Mouse (Mus musculus) brown adipose tissue, adult 24 weeks (tissue): Measurements from ENCODE around the gene Gmps. TPM values are rescaled to one million over a fixed set of nuclear protein-coding genes. Genes with fewer than 3 reads are reported as not detected.
A peak's percentile ranks its signal among the peaks of the same experiment; 100 is the strongest.

Experiments used
- H3K27ac ChIP-seq: fragments of 200-500 bp; replicated peaks from 2 replicates; pipeline ENCODE4 v1.5.1; 2012; ENCODE audit warnings: low read depth, mild to moderate bottlenecking, low read length
- H3K4me1 ChIP-seq: fragments of 200-500 bp; 2 replicates; pipeline ENCODE4 v1.6.1; 2012; ENCODE audit warnings: low read length, mixed read lengths; ENCODE audit not compliant: control insufficient read depth, insufficient read depth, insufficient read length
- H3K4me3 ChIP-seq: fragments of 200-500 bp; 2 replicates; pipeline ENCODE4 v1.5.1; 2012; ENCODE audit warnings: low read depth, mild to moderate bottlenecking, low read length, moderate library complexity; ENCODE audit not compliant: insufficient read depth
- polyA plus RNA-seq: library from polyadenylated mRNA; stranded (reverse); fragments of >200 nt; gene quantifications from 2 replicates; pipeline ENCODE4 v1.2.4, GENCODE M21; 2012; ENCODE audit not compliant: missing spikeins, insufficient read depth, insufficient read length

Gmps gene
- polyA plus RNA-seq: 20.2 and 20.5 TPM in 2 replicates

- peak within 1 kb of the TSS; percentile 93 for H3K4me3 ChIP-seq
- peaks cover 6% of the 10 kb centered on the region for H3K4me1 ChIP-seq
- H3K27ac ChIP-seq: peak within 1 kb of the TSS; percentile 72
These were observed at the start of gene Gmps for GRCm38 (mm10) chr3:63975955-63976908. Gmps (plus strand) TSS chr3:63976106.

GRCm38 (mm10) chr3:63928878-63929859 is 46.7 kb upstream of the Gmps start, which contains the start of gene E130311K13Rik:
E130311K13Rik (minus strand) TSS chr3:63929472.
- peaks cover 2% of the 10 kb centered on the region; the same call in 1 of the 2 replicates for H3K4me1 ChIP-seq
- peak within 1 kb of the TSS; percentile 93 for H3K4me3 ChIP-seq
- H3K27ac ChIP-seq: peak within 1 kb of the TSS; percentile 94

DNA sequence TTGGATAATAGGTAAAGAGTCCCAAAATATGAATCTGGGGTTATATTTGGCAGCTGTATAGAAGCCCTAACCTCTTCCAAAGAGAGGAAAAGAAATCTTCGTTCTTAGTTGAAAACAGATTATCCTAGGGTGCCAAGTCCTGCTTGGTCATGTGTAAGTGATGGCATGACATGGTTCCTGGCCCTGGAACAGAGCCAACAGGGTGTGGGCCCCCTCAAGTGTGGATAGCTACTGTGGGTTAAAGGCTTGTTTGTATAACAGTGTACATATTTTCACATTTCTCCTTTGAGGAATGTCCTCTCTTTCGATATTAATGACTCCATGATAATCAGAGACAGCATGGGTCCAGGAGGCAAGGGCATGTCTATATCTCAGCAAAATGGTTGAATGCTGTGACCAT is 37.0 kb upstream of the Gmps start:
- Histone ChIP-seq H3K4me3 (no peak overlapping the region), H3K27ac (no peak overlapping the region), H3K4me1 (no peaks in the 10 kb centered on the region)

DNA sequence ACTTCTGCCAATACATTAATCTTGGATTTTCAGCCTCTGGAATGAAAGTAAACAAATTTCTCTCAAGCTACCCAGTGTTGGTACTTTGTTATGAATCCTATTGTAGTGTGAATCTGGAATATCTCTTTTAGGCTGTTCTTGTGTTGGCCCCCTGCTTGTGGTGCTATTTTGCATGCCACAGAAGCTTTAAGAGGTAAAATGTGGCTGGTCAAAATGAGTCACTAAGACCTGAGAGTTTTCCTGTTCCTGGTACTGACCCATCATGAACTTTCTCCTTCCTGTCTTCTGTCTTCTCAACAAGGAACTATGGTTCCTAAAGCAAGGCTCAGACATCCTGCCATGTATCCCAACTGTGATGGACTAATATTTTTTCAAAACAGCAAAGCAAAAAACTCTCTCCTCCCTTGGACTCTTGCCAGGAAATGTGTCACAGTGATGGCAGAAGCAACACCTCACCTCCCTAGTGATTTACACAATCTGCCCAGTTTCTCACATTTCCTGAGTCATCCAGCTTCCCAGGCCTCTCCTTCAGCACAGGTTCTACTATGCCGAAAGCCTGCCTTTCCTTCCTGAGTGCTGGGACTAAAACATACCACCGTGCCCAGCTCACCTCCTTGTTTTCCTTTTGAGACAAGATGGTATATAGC is 34.6 kb upstream of the Gmps start:
- Histone ChIP-seq H3K4me1 (no peaks in the 10 kb centered on the region), H3K4me3 (no peak overlapping the region), H3K27ac (no peak overlapping the region)

- Histone ChIP-seq H3K4me1 (no peaks in the 10 kb centered on the region), H3K4me3 (no peak overlapping the region), H3K27ac (no peak overlapping the region)
These were observed 26.1 kb upstream of the Gmps start for GRCm38 (mm10) chr3:63949837-63950236.

DNA sequence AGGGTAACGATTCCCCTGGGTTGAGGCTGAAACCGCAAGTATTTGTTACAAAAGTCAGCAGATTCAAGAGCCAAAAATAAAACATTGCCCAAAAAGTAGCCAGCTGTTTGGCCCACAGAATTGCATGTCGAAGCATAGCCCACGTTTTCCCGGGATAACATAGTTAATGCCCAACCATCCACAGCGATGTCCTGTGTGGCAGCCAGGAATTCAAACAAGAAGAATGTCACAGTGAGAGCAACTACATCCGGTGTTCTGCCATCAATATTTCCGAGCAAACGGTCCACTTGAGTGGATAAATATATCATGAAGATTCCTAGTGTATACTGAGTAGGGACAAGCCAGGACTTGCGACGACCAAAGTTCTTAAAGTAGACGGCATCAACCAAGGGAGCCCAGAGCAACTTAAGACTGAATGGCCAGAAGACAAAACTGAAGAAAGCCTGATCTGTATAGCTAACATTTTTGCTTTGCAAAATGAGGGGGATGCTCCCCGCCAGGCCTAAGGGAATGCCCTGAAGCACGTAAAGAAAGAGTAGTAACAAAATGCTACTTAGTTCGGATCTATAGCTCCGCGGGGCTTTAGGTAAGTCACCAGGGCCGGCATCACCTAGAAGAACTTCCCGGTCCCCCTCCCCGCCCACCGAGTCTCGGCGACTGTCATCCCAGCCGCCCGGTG is 12.3 kb upstream of the Gmps start:
- Histone ChIP-seq H3K27ac (peak overlapping the region; percentile 83), H3K4me1 (peaks cover 2% of the 10 kb centered on the region; the same call in 1 of the 2 replicates), H3K4me3 (peak overlapping the region; percentile 77)

GRCm38 (mm10) chr3:63964100-63964921 is 11.6 kb upstream of the Gmps start, which contains the start of gene Slc33a1:
Slc33a1 (minus strand) TSS chr3:63964768.
- Histone ChIP-seq H3K4me3 (peak within 1 kb of the TSS; percentile 77), H3K27ac (peak within 1 kb of the TSS; percentile 83), H3K4me1 (peaks cover 2% of the 10 kb centered on the region; the same call in 1 of the 2 replicates)

DNA sequence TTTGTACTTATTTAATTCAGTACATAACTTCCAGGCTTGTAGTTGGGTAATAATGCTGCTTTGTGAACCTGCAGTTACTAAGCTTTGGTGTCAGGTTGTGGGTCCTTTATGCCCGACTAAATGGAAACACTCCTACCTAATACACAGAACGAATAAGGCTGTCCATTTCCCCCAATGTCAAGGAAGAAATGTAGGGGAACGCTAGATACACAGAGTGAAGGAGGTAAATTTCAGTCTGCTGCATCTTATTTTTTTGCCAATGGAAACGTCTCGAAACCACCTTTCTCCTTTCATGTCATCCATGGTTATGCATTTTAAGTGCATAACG is 11.0 kb upstream of the Gmps start:
- Histone ChIP-seq H3K27ac (0 out of 2 replicates have a peak overlapping the region, but pooled peaks have one; percentile 32), H3K4me1 (peaks cover 2% of the 10 kb centered on the region; the same call in 1 of the 2 replicates), H3K4me3 (peak overlapping the region; percentile 77)

DNA sequence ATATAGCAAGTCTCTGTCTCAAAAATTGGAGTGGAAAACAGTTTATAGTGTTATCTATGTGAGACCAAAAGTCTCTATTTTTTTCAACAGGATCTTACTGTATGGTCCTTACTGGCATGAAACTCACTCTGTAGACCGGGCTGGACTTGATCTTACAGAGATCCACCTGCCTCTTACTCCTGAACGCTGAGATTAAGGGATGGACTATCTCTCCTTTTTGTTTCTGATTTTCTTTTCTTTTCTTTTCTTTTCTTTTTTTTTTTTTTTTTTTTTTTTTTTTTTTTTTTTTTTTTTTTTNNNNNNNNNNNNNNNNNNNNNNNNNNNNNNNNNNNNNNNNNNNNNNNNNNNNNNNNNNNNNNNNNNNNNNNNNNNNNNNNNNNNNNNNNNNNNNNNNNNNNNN is 10.0 kb upstream of the Gmps start:
- H3K27ac ChIP-seq: no peak overlapping the region
- H3K4me3 ChIP-seq: no peak overlapping the region
- H3K4me1 ChIP-seq: peaks cover 2% of the 10 kb centered on the region; the same call in 1 of the 2 replicates

DNA sequence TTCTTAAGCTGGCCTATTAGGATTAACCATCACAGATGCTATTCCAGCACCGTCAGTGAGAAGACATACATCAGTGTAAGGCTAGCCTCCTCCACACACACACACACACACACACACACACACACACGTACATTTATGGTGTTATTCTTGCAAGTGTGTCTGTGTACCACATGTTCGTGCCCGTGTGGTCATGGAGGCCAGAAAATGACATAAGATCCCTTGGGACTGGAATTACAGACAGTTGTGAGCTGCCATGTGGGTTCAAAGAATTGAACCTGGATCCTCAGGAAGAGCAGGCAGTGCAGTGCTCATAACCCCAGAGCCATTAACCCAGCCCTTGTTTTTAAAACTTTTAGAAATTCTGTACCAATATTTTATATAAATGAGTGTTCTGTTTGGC is 2.0 kb downstream of the Gmps start:
- Histone ChIP-seq H3K4me1 (peaks cover 6% of the 10 kb centered on the region), H3K27ac (peak overlapping the region; percentile 24; the same call in 1 of the 2 replicates), H3K4me3 (peak overlapping the region; percentile 19; the same call in 1 of the 2 replicates)

- H3K4me1 ChIP-seq: no peaks in the 10 kb centered on the region
- H3K4me3 ChIP-seq: no peak overlapping the region
- no peak overlapping the region for H3K27ac ChIP-seq
These were observed 10.8 kb downstream of the Gmps start for GRCm38 (mm10) chr3:63986656-63987055.

DNA sequence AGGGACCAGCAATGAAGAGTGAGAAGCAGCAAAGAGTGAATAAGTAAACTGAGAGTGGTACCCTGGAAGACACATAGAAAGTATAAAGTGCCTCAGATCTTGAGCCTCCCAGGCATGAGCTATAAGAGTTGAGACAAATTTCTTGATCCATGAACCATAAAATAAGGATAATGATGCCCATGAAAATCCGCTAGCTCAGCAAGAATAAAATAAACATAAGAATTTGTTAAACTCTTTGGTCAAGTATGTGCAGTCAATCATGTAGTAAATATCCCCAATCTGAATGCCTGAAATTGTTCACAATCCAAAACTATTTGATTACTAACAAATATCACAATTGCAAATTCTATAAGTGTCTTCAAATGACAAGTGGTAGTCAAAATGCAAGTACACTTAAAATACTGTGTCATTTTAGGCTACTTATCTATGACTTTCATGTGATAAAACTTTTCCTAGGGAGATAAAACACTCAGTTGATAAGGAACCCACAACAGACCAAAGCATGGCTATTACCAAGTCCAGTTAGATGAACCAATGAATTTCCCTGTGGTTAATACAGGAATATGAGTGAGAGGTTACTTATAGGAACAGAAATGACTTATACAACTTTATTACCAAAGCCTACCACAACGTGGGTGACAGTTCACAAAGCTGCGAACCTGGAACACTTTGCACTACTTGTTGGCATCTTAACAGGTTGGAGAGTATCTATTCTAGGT is 13.0 kb downstream of the Gmps start:
- Histone ChIP-seq H3K4me1 (no peaks in the 10 kb centered on the region), H3K27ac (no peak overlapping the region), H3K4me3 (no peak overlapping the region)

DNA sequence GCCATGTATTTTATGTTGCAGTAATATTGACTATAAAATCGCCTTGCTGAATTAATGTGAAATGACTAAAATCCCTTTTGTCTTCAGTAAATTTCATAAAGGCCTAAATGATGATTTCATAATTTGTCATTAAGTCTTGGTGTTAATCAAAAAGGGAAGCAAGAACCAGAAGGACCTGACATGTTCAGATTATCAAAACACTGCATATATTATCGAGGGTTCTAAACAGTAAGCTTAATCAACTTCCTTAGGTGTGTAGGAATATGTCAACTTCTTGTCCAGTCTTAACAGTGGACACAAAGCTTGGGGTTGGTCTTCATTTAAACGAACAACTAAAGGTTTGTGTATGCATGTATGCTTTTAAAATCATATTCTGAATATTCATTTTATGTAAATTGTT is 45.5 kb downstream of the Gmps start:
- H3K27ac ChIP-seq: no peak overlapping the region
- H3K4me3 ChIP-seq: no peak overlapping the region
- H3K4me1 ChIP-seq: no peaks in the 10 kb centered on the region
